Mouse (Mus musculus) heart, adult 8-10 months (tissue): ENCODE data around the gene Trir. TPM values are rescaled to one million over a fixed set of nuclear protein-coding genes. Genes with fewer than 3 reads are reported as not detected.

ENCODE experiments used
- microRNA-seq: library from miRNA; unstranded; fragments of <30 nt; microRNA quantifications from one replicate; pipeline ENCODE4 v1.2.0, GENCODE M21; 2022
- total RNA-seq, 4 experiments: library from RNA; stranded (reverse); gene quantifications; 2 replicates each; pipeline ENCODE4 v1.2.4; 2022

The Trir gene
- total RNA-seq, 4 experiments from 2014 or later, result 76.6 to 90.6 (median 78.6) TPM

Small RNA genes within 50 kb of the gene (microRNA-seq; reads per million reads assigned to microRNA genes)
- 1.4 reads per million for gene Mir7070

Other genes with a start within 250 kb of the Trir start
- 100 to 1,000 TPM; 288 to 356 (median 295) TPM for gene Nfix, start 226.5 kb upstream of the Trir start, total RNA-seq
- 10 to 100 TPM; 10.3 to 13.2 (median 12.0) TPM for gene Dand5, start 204.0 kb upstream of the Trir start, total RNA-seq
- gene Gadd45gip1, start 195.3 kb upstream of the Trir start, total RNA-seq, result 10 to 100 TPM; 31.0 to 34.9 (median 33.1) TPM
- gene Rad23a, start 186.2 kb upstream of the Trir start, total RNA-seq, result 10 to 100 TPM; 82.8 to 92.9 (median 89.3) TPM
- 100 to 1,000 TPM; 330 to 410 (median 343) TPM for gene Calr, start 179.9 kb upstream of the Trir start, total RNA-seq
- gene Farsa, start 169.8 kb upstream of the Trir start, total RNA-seq, result 10 to 100 TPM; 19.9 to 24.6 (median 22.9) TPM
- gene Syce2, start 154.7 kb upstream of the Trir start, total RNA-seq, result 1 to 10 TPM; 2.2 to 5.9 (median 4.1) TPM
- gene Gcdh, start 132.9 kb upstream of the Trir start, total RNA-seq, result 10 to 100 TPM; 77.8 to 99.2 (median 86.0) TPM
- not detected for gene Klf1, start 124.9 kb upstream of the Trir start, total RNA-seq
- 10 to 100 TPM in 3 of 4 experiments, 1 to 10 TPM in 1; 7.9 to 15.7 (median 12.3) TPM for gene Dnase2a, start 118.3 kb upstream of the Trir start, total RNA-seq
- under 1 TPM; 0.06 to 0.19 (median 0.13) TPM for gene Mast1, start 89.5 kb upstream of the Trir start, total RNA-seq
- not detected for gene Rtbdn, start 79.8 kb upstream of the Trir start, total RNA-seq
- gene Gm49661, start 57.4 kb upstream of the Trir start, total RNA-seq, result 1 to 10 TPM in 2 of 4 experiments, not detected in 2; 2.4 to 5.9 TPM
- 100 to 1,000 TPM; 644 to 711 (median 676) TPM for gene Prdx2, start 57.2 kb upstream of the Trir start, total RNA-seq
- gene Rnaseh2a, start 57.1 kb upstream of the Trir start, total RNA-seq, result 10 to 100 TPM; 41.9 to 61.3 (median 55.0) TPM
- gene Junb, start 48.1 kb upstream of the Trir start, total RNA-seq, result 10 to 100 TPM; 17.8 to 32.3 (median 23.9) TPM
- gene Hook2, start 36.2 kb upstream of the Trir start, total RNA-seq, result 1 to 10 TPM; 1.9 to 3.5 (median 2.7) TPM
- gene Best2, start 12.3 kb upstream of the Trir start, total RNA-seq, result not detected
- gene Asna1, start 1.5 kb upstream of the Trir start, total RNA-seq, result 10 to 100 TPM; 63.5 to 72.5 (median 65.4) TPM
- 10 to 100 TPM; 29.6 to 32.4 (median 30.8) TPM for gene Tnpo2, start 10.1 kb downstream of the Trir start, total RNA-seq
- gene Fbxw9, start 33.2 kb downstream of the Trir start, total RNA-seq, result 1 to 10 TPM; 2.9 to 4.0 (median 3.3) TPM
- gene Gm5741, start 41.2 kb downstream of the Trir start, total RNA-seq, result not detected
- gene Dhps, start 44.9 kb downstream of the Trir start, total RNA-seq, result 10 to 100 TPM; 32.7 to 36.4 (median 35.5) TPM
- 10 to 100 TPM; 40.8 to 45.3 (median 43.6) TPM for gene Wdr83os, start 53.9 kb downstream of the Trir start, total RNA-seq
- gene Wdr83, start 54.5 kb downstream of the Trir start, total RNA-seq, result 10 to 100 TPM; 26.6 to 32.4 (median 30.0) TPM
- 10 to 100 TPM; 21.9 to 36.3 (median 26.3) TPM for gene Man2b1, start 56.4 kb downstream of the Trir start, total RNA-seq
- gene Zfp791, start 96.3 kb downstream of the Trir start, total RNA-seq, result 1 to 10 TPM; 2.1 to 3.0 (median 2.7) TPM
- not detected for gene Cks1brt, start 125.1 kb downstream of the Trir start, total RNA-seq
- not detected for gene Olfr371, start 199.2 kb downstream of the Trir start, total RNA-seq